Mouse (Mus musculus): ENCODE data around the gene Hamp2. TPM values are rescaled to one million over a fixed set of nuclear protein-coding genes. Genes with fewer than 3 reads are reported as not detected.

The Hamp2 gene
- polyA plus RNA-seq, 1 experiment from 2014 or later: not detected

- H3K4me1 ChIP-seq (replicated peaks): no peaks in the 10 kb centered on the region
- no peak for ATAC-seq (ENCODE audit: insufficient number of reproducible peaks, low FRiP score)
- H3K4me3 ChIP-seq: no peak overlapping the region
- no peak overlapping the region for H3K27ac ChIP-seq (ENCODE audit: poor library complexity, severe bottlenecking)
- 80% methylated on average over 7 of the region's 7 CpGs for WGBS
- H3K4me2 ChIP-seq: no peak overlapping the region
- no peak overlapping the region for H3K9ac ChIP-seq
- no peaks in the 10 kb centered on the region for H3K36me3 ChIP-seq
- no peaks in the 10 kb centered on the region for H3K9me3 ChIP-seq (replicated peaks)
- no peaks in the 10 kb centered on the region for H3K27me3 ChIP-seq (replicated peaks)
These were observed 35.7 kb downstream of the Hamp2 start for GRCm38 (mm10) chr7:30888786-30889185.

GRCm38 (mm10) chr7:30887568-30888188, 36.8 kb downstream of the Hamp2 start:
- WGBS: 78% methylated on average over 14 of the region's 14 CpGs
- H3K9me3 ChIP-seq (replicated peaks): no peaks in the 10 kb centered on the region
- ATAC-seq (ENCODE audit: insufficient number of reproducible peaks, low FRiP score): no peak

GRCm38 (mm10) chr7:30886852-30887251, 37.6 kb downstream of the Hamp2 start:
- WGBS: 81% methylated on average over 4 of the region's 4 CpGs
- ATAC-seq (ENCODE audit: insufficient number of reproducible peaks, low FRiP score): no peak
- Histone ChIP-seq H3K4me3 (no peak overlapping the region), H3K27ac (ENCODE audit: poor library complexity, severe bottlenecking) (no peak overlapping the region), H3K4me1 (replicated peaks) (no peaks in the 10 kb centered on the region), H3K36me3 (no peaks in the 10 kb centered on the region), H3K27me3 (replicated peaks) (no peaks in the 10 kb centered on the region), H3K4me2 (no peak overlapping the region), H3K9me3 (replicated peaks) (no peaks in the 10 kb centered on the region), H3K9ac (no peak overlapping the region)

More at GRCm38 (mm10) chr7:30887568-30888188, 36.8 kb downstream of the Hamp2 start:
- H3K4me2 ChIP-seq: no peak overlapping the region
- no peak overlapping the region for H3K27ac ChIP-seq (ENCODE audit: poor library complexity, severe bottlenecking)
- H3K4me1 ChIP-seq (replicated peaks): no peaks in the 10 kb centered on the region
- no peaks in the 10 kb centered on the region for H3K27me3 ChIP-seq (replicated peaks)
- H3K9ac ChIP-seq: no peak overlapping the region
- no peaks in the 10 kb centered on the region for H3K36me3 ChIP-seq
- no peak overlapping the region for H3K4me3 ChIP-seq

GRCm38 (mm10) chr7:30884047-30884446, 40.4 kb downstream of the Hamp2 start:
- Histone ChIP-seq H3K4me2 (no peak overlapping the region), H3K4me1 (replicated peaks) (no peaks in the 10 kb centered on the region), H3K36me3 (no peaks in the 10 kb centered on the region), H3K27ac (ENCODE audit: poor library complexity, severe bottlenecking) (no peak overlapping the region), H3K9me3 (replicated peaks) (no peaks in the 10 kb centered on the region), H3K27me3 (replicated peaks) (0 out of 2 replicates have a peak, but pooled peaks cover 2% of the 10 kb centered on the region), H3K9ac (no peak overlapping the region), H3K4me3 (no peak overlapping the region)
- no peak for ATAC-seq (ENCODE audit: insufficient number of reproducible peaks, low FRiP score)

- H3K4me3 ChIP-seq: no peak overlapping the region
- 65% methylated on average over 3 of the region's 3 CpGs for WGBS
- no peak overlapping the region for H3K9ac ChIP-seq
- no peaks in the 10 kb centered on the region for H3K9me3 ChIP-seq (replicated peaks)
- no peaks in the 10 kb centered on the region for H3K4me1 ChIP-seq (replicated peaks)
- no peak overlapping the region for H3K27ac ChIP-seq (ENCODE audit: poor library complexity, severe bottlenecking)
- ATAC-seq (ENCODE audit: insufficient number of reproducible peaks, low FRiP score): no peak
- no peak overlapping the region for H3K4me2 ChIP-seq
- H3K27me3 ChIP-seq (replicated peaks): 0 out of 2 replicates have a peak, but pooled peaks cover 4% of the 10 kb centered on the region
- H3K36me3 ChIP-seq: no peaks in the 10 kb centered on the region
These were observed 43.1 kb downstream of the Hamp2 start for GRCm38 (mm10) chr7:30881367-30881766.

GRCm38 (mm10) chr7:30880176-30880575, 44.3 kb downstream of the Hamp2 start, which contains the start of gene Cd22:
Gene Cd22 (minus strand): TSS chr7:30880342.
- H3K36me3 ChIP-seq: no peaks in the 10 kb centered on the region
- H3K27ac ChIP-seq (ENCODE audit: poor library complexity, severe bottlenecking): no peak within 1 kb of the TSS
- H3K4me3 ChIP-seq: no peak within 1 kb of the TSS
- H3K4me2 ChIP-seq: no peak within 1 kb of the TSS
- no peaks in the 10 kb centered on the region for H3K4me1 ChIP-seq (replicated peaks)
- H3K9me3 ChIP-seq (replicated peaks): no peaks in the 10 kb centered on the region
- H3K9ac ChIP-seq: no peak within 1 kb of the TSS
- no peak for ATAC-seq (ENCODE audit: insufficient number of reproducible peaks, low FRiP score)
- H3K27me3 ChIP-seq (replicated peaks): peaks cover 4% of the 10 kb centered on the region; the same call in 1 of the 2 replicates
- WGBS: 46% methylated on average over 7 of the region's 7 CpGs

GRCm38 (mm10) chr7:30878950-30879349, 45.5 kb downstream of the Hamp2 start:
- Histone ChIP-seq H3K27me3 (replicated peaks) (peaks cover 5% of the 10 kb centered on the region), H3K9ac (no peak overlapping the region), H3K4me3 (no peak overlapping the region), H3K4me1 (replicated peaks) (no peaks in the 10 kb centered on the region), H3K27ac (ENCODE audit: poor library complexity, severe bottlenecking) (no peak overlapping the region), H3K36me3 (no peaks in the 10 kb centered on the region), H3K4me2 (no peak overlapping the region), H3K9me3 (replicated peaks) (no peaks in the 10 kb centered on the region)
- WGBS: 69% methylated on average over 6 of the region's 6 CpGs
- ATAC-seq (ENCODE audit: insufficient number of reproducible peaks, low FRiP score): no peak

GRCm38 (mm10) chr7:30873083-30873482, 51.4 kb downstream of the Hamp2 start:
- H3K4me3 ChIP-seq: 0 out of 2 replicates have a peak overlapping the region, but pooled peaks have one; percentile 3
- no peaks in the 10 kb centered on the region for H3K36me3 ChIP-seq
- peak overlapping the region; percentile 49 for H3K4me2 ChIP-seq
- H3K9me3 ChIP-seq (replicated peaks): no peaks in the 10 kb centered on the region
- H3K27ac ChIP-seq (ENCODE audit: poor library complexity, severe bottlenecking): no peak overlapping the region
- peaks cover 47% of the 10 kb centered on the region for H3K27me3 ChIP-seq (replicated peaks)
- 19% methylated on average over 15 of the region's 15 CpGs for WGBS
- no peak overlapping the region for H3K9ac ChIP-seq
- ATAC-seq (ENCODE audit: insufficient number of reproducible peaks, low FRiP score): 0 out of 2 replicates have a peak, but pooled peaks have one; percentile 4
- no peaks in the 10 kb centered on the region for H3K4me1 ChIP-seq (replicated peaks)

Other genes starting within 250 kb of the Hamp2 start
- gene 2200002J24Rik, start 225.8 kb downstream of the Hamp2 start, polyA plus RNA-seq (2016; fragmentation: Nextera tagmentation; extraction: Ambion mirVana): 1.2 and 1.5 TPM in 2 replicates
- gene Atp4a, start 212.5 kb downstream of the Hamp2 start, polyA plus RNA-seq (2016; fragmentation: Nextera tagmentation; extraction: Ambion mirVana): 0.78 and 0.98 TPM in 2 replicates
- gene Tmem147, start 195.1 kb downstream of the Hamp2 start, polyA plus RNA-seq (2016; fragmentation: Nextera tagmentation; extraction: Ambion mirVana): 158 and 165 TPM in 2 replicates
- gene Gapdhs, start 181.0 kb downstream of the Hamp2 start, polyA plus RNA-seq (2016; fragmentation: Nextera tagmentation; extraction: Ambion mirVana): not detected in 2 replicates
- 0.58 and 0.72 TPM in 2 replicates for gene Sbsn, start 173.2 kb downstream of the Hamp2 start, polyA plus RNA-seq (2016; fragmentation: Nextera tagmentation; extraction: Ambion mirVana)
- 1.1 TPM in 2 replicates for gene Dmkn, start 160.9 kb downstream of the Hamp2 start, polyA plus RNA-seq (2016; fragmentation: Nextera tagmentation; extraction: Ambion mirVana)
- not detected in 2 replicates for gene Krtdap, start 136.8 kb downstream of the Hamp2 start, polyA plus RNA-seq (2016; fragmentation: Nextera tagmentation; extraction: Ambion mirVana)
- gene Ffar2, start 100.9 kb downstream of the Hamp2 start, polyA plus RNA-seq (2016; fragmentation: Nextera tagmentation; extraction: Ambion mirVana): not detected in 2 replicates
- not detected in 2 replicates for gene Ffar3, start 68.5 kb downstream of the Hamp2 start, polyA plus RNA-seq (2016; fragmentation: Nextera tagmentation; extraction: Ambion mirVana)
- gene Ffar1, start 63.1 kb downstream of the Hamp2 start, polyA plus RNA-seq (2016; fragmentation: Nextera tagmentation; extraction: Ambion mirVana): not detected in 2 replicates
- not detected in 2 replicates for gene Cd22, start 44.3 kb downstream of the Hamp2 start, polyA plus RNA-seq (2016; fragmentation: Nextera tagmentation; extraction: Ambion mirVana)
- gene Mag, start 9.8 kb downstream of the Hamp2 start, polyA plus RNA-seq (2016; fragmentation: Nextera tagmentation; extraction: Ambion mirVana): 0.18 TPM in 1 of 2 replicates, not detected in the other
- gene Hamp, start 19.4 kb upstream of the Hamp2 start, polyA plus RNA-seq (2016; fragmentation: Nextera tagmentation; extraction: Ambion mirVana): not detected in 2 replicates
- 18.4 and 22.5 TPM in 2 replicates for gene Usf2, start 32.1 kb upstream of the Hamp2 start, polyA plus RNA-seq (2016; fragmentation: Nextera tagmentation; extraction: Ambion mirVana)
- gene Lsr, start 48.8 kb upstream of the Hamp2 start, polyA plus RNA-seq (2016; fragmentation: Nextera tagmentation; extraction: Ambion mirVana): 13.1 and 13.8 TPM in 2 replicates
- gene Fam187b, start 49.1 kb upstream of the Hamp2 start, polyA plus RNA-seq (2016; fragmentation: Nextera tagmentation; extraction: Ambion mirVana): 0.53 and 0.60 TPM in 2 replicates
- gene Fxyd5, start 117.8 kb upstream of the Hamp2 start, polyA plus RNA-seq (2016; fragmentation: Nextera tagmentation; extraction: Ambion mirVana): 34.8 and 37.3 TPM in 2 replicates
- 1.4 and 1.7 TPM in 2 replicates for gene Fxyd7, start 126.8 kb upstream of the Hamp2 start, polyA plus RNA-seq (2016; fragmentation: Nextera tagmentation; extraction: Ambion mirVana)
- 927 and 934 TPM in 2 replicates for gene Fxyd1, start 132.5 kb upstream of the Hamp2 start, polyA plus RNA-seq (2016; fragmentation: Nextera tagmentation; extraction: Ambion mirVana)
- gene Lgi4, start 134.7 kb upstream of the Hamp2 start, polyA plus RNA-seq (2016; fragmentation: Nextera tagmentation; extraction: Ambion mirVana): 0.14 TPM in 1 of 2 replicates, not detected in the other
- gene Fxyd3, start 152.0 kb upstream of the Hamp2 start, polyA plus RNA-seq (2016; fragmentation: Nextera tagmentation; extraction: Ambion mirVana): 0.15 and 0.23 TPM in 2 replicates
- 1.9 and 2.0 TPM in 2 replicates for gene Hpn, start 190.6 kb upstream of the Hamp2 start, polyA plus RNA-seq (2016; fragmentation: Nextera tagmentation; extraction: Ambion mirVana)
- 5.3 and 5.7 TPM in 2 replicates for gene Scn1b, start 202.3 kb upstream of the Hamp2 start, polyA plus RNA-seq (2016; fragmentation: Nextera tagmentation; extraction: Ambion mirVana)
- gene Gramd1a, start 231.2 kb upstream of the Hamp2 start, polyA plus RNA-seq (2016; fragmentation: Nextera tagmentation; extraction: Ambion mirVana): 63.4 and 64.6 TPM in 2 replicates

All from heart, embryonic 12.5 days (tissue).